Mouse (Mus musculus): ENCODE results near the gene Myo18a. TPM values are rescaled to one million over a fixed set of nuclear protein-coding genes. Genes with fewer than 3 reads are reported as not detected.

Myo18a gene
- polyA plus RNA-seq, 1 experiment from 2014 or later: 23.8 TPM

DNA sequence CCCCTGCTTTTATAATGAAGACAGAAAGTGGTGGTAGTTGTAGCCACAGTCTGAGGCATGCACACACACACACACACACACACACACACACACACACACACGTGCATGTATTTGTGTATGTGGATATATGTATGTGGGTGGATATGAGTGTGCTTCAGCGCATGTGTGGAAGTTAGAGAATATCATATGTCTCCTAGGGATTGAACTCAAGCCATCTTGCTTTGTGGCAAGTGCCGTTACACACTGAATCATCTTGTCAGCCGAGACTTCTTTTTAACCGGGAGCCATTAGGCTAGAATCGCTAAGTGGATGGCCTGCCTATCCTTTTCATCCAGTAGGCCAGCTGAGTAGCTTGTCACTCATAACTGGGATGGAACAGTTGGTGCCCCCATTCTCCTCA is 94.0 kb downstream of the Myo18a start:
- Histone ChIP-seq H3K36me3 (ENCODE audit: control insufficient read depth, insufficient read depth, low read length) (0 out of 2 replicates have a peak, but pooled peaks cover 3% of the 10 kb centered on the region), H3K4me3 (ENCODE audit: low read depth, low read length) (no peak overlapping the region), H3K9ac (ENCODE audit: low read length) (no peak overlapping the region), H3K9me3 (ENCODE audit: control insufficient read depth, low read length) (no peaks in the 10 kb centered on the region), H3K4me2 (no peak overlapping the region), H3K27ac (ENCODE audit: low read depth, low read length) (no peak overlapping the region), H3K4me1 (ENCODE audit: control insufficient read depth, insufficient read depth, low read length) (peaks cover 15% of the 10 kb centered on the region), H3K27me3 (ENCODE audit: control insufficient read depth, insufficient read depth, low read length) (peaks cover 5% of the 10 kb centered on the region; the same call in 1 of the 2 replicates)
- DNase-seq (ENCODE audit: low spot score, missing footprints) (no peak), ATAC-seq (ENCODE audit: low FRiP score) (no peak)
- WGBS: 91% methylated on average over 6 of the region's 6 CpGs

GRCm38 (mm10) chr11:77858589-77858988 is 95.5 kb downstream of the Myo18a start:
- WGBS: 25% methylated on average over 9 of the region's 9 CpGs
- no peak for ATAC-seq (ENCODE audit: low FRiP score)
- 0 out of 2 replicates have a peak, but pooled peaks cover 3% of the 10 kb centered on the region for H3K36me3 ChIP-seq (ENCODE audit: control insufficient read depth, insufficient read depth, low read length)

GRCm38 (mm10) chr11:77860947-77861346 is 97.9 kb downstream of the Myo18a start:
- Histone ChIP-seq H3K4me3 (ENCODE audit: low read depth, low read length) (no peak overlapping the region), H3K4me2 (no peak overlapping the region), H3K9ac (ENCODE audit: low read length) (no peak overlapping the region), H3K27me3 (ENCODE audit: control insufficient read depth, insufficient read depth, low read length) (peaks cover 5% of the 10 kb centered on the region), H3K4me1 (ENCODE audit: control insufficient read depth, insufficient read depth, low read length) (peaks cover 17% of the 10 kb centered on the region), H3K36me3 (ENCODE audit: control insufficient read depth, insufficient read depth, low read length) (0 out of 2 replicates have a peak, but pooled peaks cover 3% of the 10 kb centered on the region), H3K9me3 (ENCODE audit: control insufficient read depth, low read length) (no peaks in the 10 kb centered on the region), H3K27ac (ENCODE audit: low read depth, low read length) (no peak overlapping the region)
- no peak for ATAC-seq (ENCODE audit: low FRiP score)
- WGBS: 82% methylated on average over 9 of the region's 9 CpGs
- DNase-seq (ENCODE audit: low spot score, missing footprints): no peak

More at GRCm38 (mm10) chr11:77858589-77858988, 95.5 kb downstream of the Myo18a start:
- peaks cover 5% of the 10 kb centered on the region for H3K27me3 ChIP-seq (ENCODE audit: control insufficient read depth, insufficient read depth, low read length)
- H3K4me3 ChIP-seq (ENCODE audit: low read depth, low read length): no peak overlapping the region
- no peak overlapping the region for H3K4me2 ChIP-seq
- no peak for DNase-seq (ENCODE audit: low spot score, missing footprints)
- H3K9me3 ChIP-seq (ENCODE audit: control insufficient read depth, low read length): no peaks in the 10 kb centered on the region
- H3K27ac ChIP-seq (ENCODE audit: low read depth, low read length): no peak overlapping the region
- peaks cover 15% of the 10 kb centered on the region for H3K4me1 ChIP-seq (ENCODE audit: control insufficient read depth, insufficient read depth, low read length)
- no peak overlapping the region; the same call in 1 of the 2 replicates for H3K9ac ChIP-seq (ENCODE audit: low read length)

- DNase-seq (ENCODE audit: low spot score, missing footprints) (no peak), ATAC-seq (ENCODE audit: low FRiP score) (no peak)
- Histone ChIP-seq H3K27me3 (ENCODE audit: control insufficient read depth, insufficient read depth, low read length) (peaks cover 5% of the 10 kb centered on the region), H3K4me3 (ENCODE audit: low read depth, low read length) (no peak overlapping the region), H3K9ac (ENCODE audit: low read length) (no peak overlapping the region), H3K4me1 (ENCODE audit: control insufficient read depth, insufficient read depth, low read length) (peaks cover 33% of the 10 kb centered on the region), H3K4me2 (no peak overlapping the region), H3K27ac (ENCODE audit: low read depth, low read length) (no peak overlapping the region), H3K36me3 (ENCODE audit: control insufficient read depth, insufficient read depth, low read length) (0 out of 2 replicates have a peak, but pooled peaks cover 3% of the 10 kb centered on the region), H3K9me3 (ENCODE audit: control insufficient read depth, low read length) (no peaks in the 10 kb centered on the region)
- WGBS: 87% methylated on average over 7 of the region's 7 CpGs
These were observed 99.8 kb downstream of the Myo18a start for GRCm38 (mm10) chr11:77862887-77863286.

GRCm38 (mm10) chr11:77864771-77865170 is 101.7 kb downstream of the Myo18a start:
- Histone ChIP-seq H3K9me3 (ENCODE audit: control insufficient read depth, low read length) (no peaks in the 10 kb centered on the region), H3K4me3 (ENCODE audit: low read depth, low read length) (no peak overlapping the region), H3K27me3 (ENCODE audit: control insufficient read depth, insufficient read depth, low read length) (peaks cover 2% of the 10 kb centered on the region), H3K4me1 (ENCODE audit: control insufficient read depth, insufficient read depth, low read length) (peaks cover 30% of the 10 kb centered on the region), H3K4me2 (no peak overlapping the region), H3K27ac (ENCODE audit: low read depth, low read length) (no peak overlapping the region), H3K9ac (ENCODE audit: low read length) (no peak overlapping the region), H3K36me3 (ENCODE audit: control insufficient read depth, insufficient read depth, low read length) (0 out of 2 replicates have a peak, but pooled peaks cover 3% of the 10 kb centered on the region)
- ATAC-seq (ENCODE audit: low FRiP score): no peak
- no peak for DNase-seq (ENCODE audit: low spot score, missing footprints)
- WGBS: 62% methylated on average over 12 of the region's 12 CpGs

DNA sequence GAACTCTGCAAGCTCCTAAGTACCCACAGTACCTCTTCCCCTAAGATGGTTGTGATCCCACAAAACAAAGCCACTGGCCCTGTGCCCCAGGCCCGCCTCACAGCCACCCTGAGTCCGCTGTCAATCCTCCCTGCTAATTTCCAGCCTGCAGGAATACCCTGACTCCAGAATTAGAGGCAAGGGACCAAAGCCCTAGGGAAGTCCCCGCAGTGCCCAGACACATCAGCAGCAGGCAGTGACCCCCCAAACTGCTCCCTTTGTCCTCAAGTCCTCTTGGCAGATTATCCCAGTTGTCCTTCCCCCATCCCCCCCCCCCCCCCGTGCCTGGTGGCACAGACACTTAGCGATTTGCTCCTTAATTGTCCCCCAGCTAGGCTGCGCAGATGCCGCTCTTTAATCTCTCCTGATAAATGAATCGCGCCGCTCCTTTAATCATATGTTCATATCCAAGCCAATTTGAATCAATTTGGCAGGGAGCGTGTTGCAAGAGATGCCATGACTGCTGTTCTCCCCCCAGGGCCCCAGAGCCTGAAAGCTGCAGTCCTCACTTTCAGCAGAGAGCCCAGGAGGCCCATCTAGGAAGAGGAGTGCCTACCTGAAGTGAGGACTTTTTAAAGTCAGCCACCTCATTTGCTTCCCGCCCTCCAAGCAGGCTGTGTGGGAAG is 104.5 kb downstream of the Myo18a start:
- H3K27me3 ChIP-seq (ENCODE audit: control insufficient read depth, insufficient read depth, low read length): peaks cover 2% of the 10 kb centered on the region; the same call in 1 of the 2 replicates
- WGBS: 2% methylated on average over 12 of the region's 12 CpGs
- peaks cover 39% of the 10 kb centered on the region for H3K4me1 ChIP-seq (ENCODE audit: control insufficient read depth, insufficient read depth, low read length)
- ATAC-seq (ENCODE audit: low FRiP score) (peak; percentile 36), DNase-seq (ENCODE audit: low spot score, missing footprints) (no peak)
- no peak overlapping the region for H3K4me3 ChIP-seq (ENCODE audit: low read depth, low read length)
- H3K27ac ChIP-seq (ENCODE audit: low read depth, low read length): no peak overlapping the region
- H3K4me2 ChIP-seq: no peak overlapping the region
- no peaks in the 10 kb centered on the region for H3K36me3 ChIP-seq (ENCODE audit: control insufficient read depth, insufficient read depth, low read length)
- H3K9ac ChIP-seq (ENCODE audit: low read length): peak overlapping the region; percentile 18; the same call in 1 of the 2 replicates
- H3K9me3 ChIP-seq (ENCODE audit: control insufficient read depth, low read length): no peaks in the 10 kb centered on the region

GRCm38 (mm10) chr11:77871436-77871835 is 108.4 kb downstream of the Myo18a start:
- Histone ChIP-seq H3K36me3 (ENCODE audit: control insufficient read depth, insufficient read depth, low read length) (no peaks in the 10 kb centered on the region), H3K9me3 (ENCODE audit: control insufficient read depth, low read length) (no peaks in the 10 kb centered on the region), H3K9ac (ENCODE audit: low read length) (no peak overlapping the region), H3K27ac (ENCODE audit: low read depth, low read length) (no peak overlapping the region), H3K4me3 (ENCODE audit: low read depth, low read length) (no peak overlapping the region), H3K4me2 (no peak overlapping the region), H3K4me1 (ENCODE audit: control insufficient read depth, insufficient read depth, low read length) (peaks cover 44% of the 10 kb centered on the region), H3K27me3 (ENCODE audit: control insufficient read depth, insufficient read depth, low read length) (peaks cover 2% of the 10 kb centered on the region; the same call in 1 of the 2 replicates)
- ATAC-seq (ENCODE audit: low FRiP score): no peak
- WGBS: 28% methylated on average over 4 of the region's 4 CpGs
- DNase-seq (ENCODE audit: low spot score, missing footprints): no peak

GRCm38 (mm10) chr11:77872236-77872635 is 109.2 kb downstream of the Myo18a start:
- Histone ChIP-seq H3K4me2 (peak overlapping the region; percentile 21; the same call in 1 of the 2 replicates), H3K4me3 (ENCODE audit: low read depth, low read length) (no peak overlapping the region), H3K27ac (ENCODE audit: low read depth, low read length) (no peak overlapping the region), H3K9ac (ENCODE audit: low read length) (no peak overlapping the region), H3K4me1 (ENCODE audit: control insufficient read depth, insufficient read depth, low read length) (peaks cover 41% of the 10 kb centered on the region), H3K9me3 (ENCODE audit: control insufficient read depth, low read length) (no peaks in the 10 kb centered on the region), H3K36me3 (ENCODE audit: control insufficient read depth, insufficient read depth, low read length) (no peaks in the 10 kb centered on the region), H3K27me3 (ENCODE audit: control insufficient read depth, insufficient read depth, low read length) (peaks cover 2% of the 10 kb centered on the region; the same call in 1 of the 2 replicates)
- ATAC-seq (ENCODE audit: low FRiP score) (peak; percentile 22; the same call in 1 of the 2 replicates), DNase-seq (ENCODE audit: low spot score, missing footprints) (no peak)
- 4% methylated on average over 11 of the region's 11 CpGs for WGBS

DNA sequence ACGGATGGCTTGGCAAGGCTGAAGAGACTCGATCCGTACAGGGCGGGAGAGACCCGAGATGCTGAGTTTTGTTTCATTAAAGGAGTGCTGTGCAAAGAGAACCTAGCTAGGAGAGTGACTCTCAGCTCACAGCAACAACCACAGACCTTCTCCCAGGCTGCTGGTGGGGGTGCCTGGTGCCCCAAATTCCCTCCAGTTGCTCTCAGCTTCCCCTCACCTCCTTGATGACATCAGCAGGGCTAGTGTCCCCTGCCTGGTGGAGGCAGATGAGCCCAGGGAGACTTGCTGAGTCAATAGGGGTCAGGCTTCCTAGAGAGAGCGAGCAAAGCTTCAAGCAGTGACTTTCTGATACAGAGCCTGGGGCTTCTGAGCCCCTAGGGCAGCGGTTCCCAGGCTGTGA is 109.6 kb downstream of the Myo18a start:
- Histone ChIP-seq H3K27me3 (ENCODE audit: control insufficient read depth, insufficient read depth, low read length) (peaks cover 2% of the 10 kb centered on the region; the same call in 1 of the 2 replicates), H3K9ac (ENCODE audit: low read length) (peak overlapping the region; percentile 13; the same call in 1 of the 2 replicates), H3K4me2 (no peak overlapping the region), H3K4me3 (ENCODE audit: low read depth, low read length) (no peak overlapping the region), H3K9me3 (ENCODE audit: control insufficient read depth, low read length) (no peaks in the 10 kb centered on the region), H3K36me3 (ENCODE audit: control insufficient read depth, insufficient read depth, low read length) (no peaks in the 10 kb centered on the region), H3K4me1 (ENCODE audit: control insufficient read depth, insufficient read depth, low read length) (peaks cover 36% of the 10 kb centered on the region), H3K27ac (ENCODE audit: low read depth, low read length) (no peak overlapping the region)
- DNase-seq (ENCODE audit: low spot score, missing footprints): no peak
- ATAC-seq (ENCODE audit: low FRiP score): peak; percentile 14; the same call in 1 of the 2 replicates
- WGBS: 6% methylated on average over 7 of the region's 7 CpGs
